Mouse (Mus musculus): ENCODE results near the gene Hmgb4. TPM values are rescaled to one million over a fixed set of nuclear protein-coding genes. Genes with fewer than 3 reads are reported as not detected.

Gene Hmgb4
- polyA plus RNA-seq, 1 experiment from 2014 or later, result not detected

GRCm38 (mm10) chr4:128270931-128271330 lies 10.2 kb upstream of the Hmgb4 start:
- no peaks in the 10 kb centered on the region for H3K36me3 ChIP-seq (ENCODE audit: control insufficient read depth, insufficient read depth, low read length)
- no peak for ATAC-seq (replicated peaks; ENCODE audit: insufficient number of reproducible peaks, low FRiP score, low TSS enrichment)
- H3K9ac ChIP-seq (ENCODE audit: low read depth, low read length), result no peak overlapping the region
- no peak overlapping the region for H3K27ac ChIP-seq (ENCODE audit: low read depth, low read length)
- H3K4me2 ChIP-seq, result no peak overlapping the region
- no peaks in the 10 kb centered on the region for H3K4me1 ChIP-seq (ENCODE audit: control insufficient read depth, insufficient read depth, low read length)
- H3K4me3 ChIP-seq (ENCODE audit: low read depth, low read length), result no peak overlapping the region
- H3K27me3 ChIP-seq (ENCODE audit: control insufficient read depth, insufficient read depth, low read length), result no peaks in the 10 kb centered on the region
- WGBS (ENCODE audit: insufficient replicate concordance), result 71% methylated on average over 19 of the region's 19 CpGs
- no peaks in the 10 kb centered on the region for H3K9me3 ChIP-seq (replicated peaks; ENCODE audit: control insufficient read depth, low read length)

- 77% methylated on average over 10 of the region's 10 CpGs for WGBS (ENCODE audit: insufficient replicate concordance)
- no peak for ATAC-seq (replicated peaks; ENCODE audit: insufficient number of reproducible peaks, low FRiP score, low TSS enrichment)
- no peak overlapping the region for H3K4me3 ChIP-seq (ENCODE audit: low read depth, low read length)
- no peaks in the 10 kb centered on the region for H3K36me3 ChIP-seq (ENCODE audit: control insufficient read depth, insufficient read depth, low read length)
- H3K4me2 ChIP-seq, result no peak overlapping the region
- no peaks in the 10 kb centered on the region for H3K9me3 ChIP-seq (replicated peaks; ENCODE audit: control insufficient read depth, low read length)
- no peak overlapping the region for H3K9ac ChIP-seq (ENCODE audit: low read depth, low read length)
- no peaks in the 10 kb centered on the region for H3K4me1 ChIP-seq (ENCODE audit: control insufficient read depth, insufficient read depth, low read length)
- no peaks in the 10 kb centered on the region for H3K27me3 ChIP-seq (ENCODE audit: control insufficient read depth, insufficient read depth, low read length)
- H3K27ac ChIP-seq (ENCODE audit: low read depth, low read length), result no peak overlapping the region
Observed at GRCm38 (mm10) chr4:128270177-128270576, 9.4 kb upstream of the Hmgb4 start.

DNA sequence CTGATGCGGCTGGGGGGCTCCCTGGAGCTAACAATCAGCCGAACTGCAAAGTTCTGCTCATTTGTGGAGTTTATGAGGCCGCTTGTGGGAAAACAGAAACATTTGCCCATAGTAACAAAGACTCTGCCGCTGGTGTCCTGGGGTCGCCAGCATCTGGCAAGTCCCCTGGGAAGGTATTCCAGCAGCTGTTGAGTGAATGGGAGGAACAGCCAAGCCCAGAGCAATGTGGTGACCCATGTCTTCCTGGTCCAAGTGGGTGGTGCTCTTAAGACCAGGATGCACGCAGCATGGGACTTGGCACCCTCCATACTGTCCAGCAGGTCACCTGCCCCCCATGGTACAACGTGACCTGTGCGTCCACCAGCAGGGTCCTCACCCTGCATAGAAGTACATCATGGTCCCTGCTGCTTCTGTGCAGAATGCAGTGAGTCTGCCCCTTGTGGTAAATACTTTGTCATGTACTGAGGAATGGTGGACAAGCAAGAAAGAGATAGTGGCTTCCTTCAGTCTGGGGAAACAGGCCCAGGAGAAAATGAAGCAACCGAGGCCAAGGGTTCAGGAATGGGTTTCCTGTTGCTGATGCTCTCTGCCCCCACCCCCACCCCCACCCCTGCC lies 8.6 kb upstream of the Hmgb4 start:
- no peak for ATAC-seq (replicated peaks; ENCODE audit: insufficient number of reproducible peaks, low FRiP score, low TSS enrichment)
- no peaks in the 10 kb centered on the region for H3K9me3 ChIP-seq (replicated peaks; ENCODE audit: control insufficient read depth, low read length)
- no peak overlapping the region for H3K9ac ChIP-seq (ENCODE audit: low read depth, low read length)
- H3K27ac ChIP-seq (ENCODE audit: low read depth, low read length), result no peak overlapping the region
- H3K4me3 ChIP-seq (ENCODE audit: low read depth, low read length), result no peak overlapping the region
- no peaks in the 10 kb centered on the region for H3K36me3 ChIP-seq (ENCODE audit: control insufficient read depth, insufficient read depth, low read length)
- WGBS (ENCODE audit: insufficient replicate concordance), result 76% methylated on average over 9 of the region's 9 CpGs
- no peaks in the 10 kb centered on the region for H3K27me3 ChIP-seq (ENCODE audit: control insufficient read depth, insufficient read depth, low read length)
- no peak overlapping the region for H3K4me2 ChIP-seq
- no peaks in the 10 kb centered on the region for H3K4me1 ChIP-seq (ENCODE audit: control insufficient read depth, insufficient read depth, low read length)

- 79% methylated on average over 3 of the region's 3 CpGs for WGBS (ENCODE audit: insufficient replicate concordance)
- Histone ChIP-seq H3K9me3 (replicated peaks; ENCODE audit: control insufficient read depth, low read length) (no peaks in the 10 kb centered on the region), H3K4me2 (no peak overlapping the region), H3K36me3 (ENCODE audit: control insufficient read depth, insufficient read depth, low read length) (no peaks in the 10 kb centered on the region), H3K4me1 (ENCODE audit: control insufficient read depth, insufficient read depth, low read length) (no peaks in the 10 kb centered on the region), H3K27ac (ENCODE audit: low read depth, low read length) (no peak overlapping the region), H3K9ac (ENCODE audit: low read depth, low read length) (no peak overlapping the region), H3K27me3 (ENCODE audit: control insufficient read depth, insufficient read depth, low read length) (no peaks in the 10 kb centered on the region), H3K4me3 (ENCODE audit: low read depth, low read length) (no peak overlapping the region)
- ATAC-seq (replicated peaks; ENCODE audit: insufficient number of reproducible peaks, low FRiP score, low TSS enrichment), result no peak
Observed at GRCm38 (mm10) chr4:128265341-128265740, 4.6 kb upstream of the Hmgb4 start.

DNA sequence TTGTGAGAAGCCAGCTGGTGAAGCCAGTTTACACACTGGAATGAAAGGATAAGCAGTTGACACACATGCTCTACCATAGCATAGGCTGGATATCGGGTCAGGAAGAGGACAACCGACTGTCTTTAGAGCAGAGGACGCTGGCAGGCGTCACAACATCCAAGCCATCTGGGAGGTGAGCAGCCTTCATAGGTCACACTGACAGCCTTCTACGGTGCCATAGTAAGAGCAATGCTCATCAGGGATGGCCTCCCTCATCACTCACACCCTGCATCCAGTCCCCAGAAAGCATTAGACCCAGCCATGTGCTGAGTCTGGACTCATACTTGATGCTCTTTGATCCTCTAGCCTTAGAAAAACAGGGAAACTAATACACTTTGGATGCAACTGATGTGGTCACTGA lies 3.7 kb upstream of the Hmgb4 start:
- H3K9me3 ChIP-seq (replicated peaks; ENCODE audit: control insufficient read depth, low read length), result no peaks in the 10 kb centered on the region
- WGBS (ENCODE audit: insufficient replicate concordance), result 83% methylated on average over 5 of the region's 5 CpGs
- ATAC-seq (replicated peaks; ENCODE audit: insufficient number of reproducible peaks, low FRiP score, low TSS enrichment), result no peak

GRCm38 (mm10) chr4:128259211-128259610 lies 1.5 kb downstream of the Hmgb4 start:
- H3K27ac ChIP-seq (ENCODE audit: low read depth, low read length), result no peak overlapping the region
- no peaks in the 10 kb centered on the region for H3K4me1 ChIP-seq (ENCODE audit: control insufficient read depth, insufficient read depth, low read length)
- H3K4me3 ChIP-seq (ENCODE audit: low read depth, low read length), result no peak overlapping the region
- H3K36me3 ChIP-seq (ENCODE audit: control insufficient read depth, insufficient read depth, low read length), result no peaks in the 10 kb centered on the region
- no peaks in the 10 kb centered on the region for H3K27me3 ChIP-seq (ENCODE audit: control insufficient read depth, insufficient read depth, low read length)
- H3K9ac ChIP-seq (ENCODE audit: low read depth, low read length), result no peak overlapping the region
- WGBS (ENCODE audit: insufficient replicate concordance), result 88% methylated on average over 5 of the region's 5 CpGs
- no peaks in the 10 kb centered on the region for H3K9me3 ChIP-seq (replicated peaks; ENCODE audit: control insufficient read depth, low read length)
- no peak for ATAC-seq (replicated peaks; ENCODE audit: insufficient number of reproducible peaks, low FRiP score, low TSS enrichment)
- H3K4me2 ChIP-seq, result no peak overlapping the region

More for the DNA sequence above, 3.7 kb upstream of the Hmgb4 start:
- H3K9ac ChIP-seq (ENCODE audit: low read depth, low read length), result no peak overlapping the region
- no peak overlapping the region for H3K4me2 ChIP-seq
- no peaks in the 10 kb centered on the region for H3K36me3 ChIP-seq (ENCODE audit: control insufficient read depth, insufficient read depth, low read length)
- no peak overlapping the region for H3K4me3 ChIP-seq (ENCODE audit: low read depth, low read length)
- H3K27me3 ChIP-seq (ENCODE audit: control insufficient read depth, insufficient read depth, low read length), result no peaks in the 10 kb centered on the region
- H3K4me1 ChIP-seq (ENCODE audit: control insufficient read depth, insufficient read depth, low read length), result no peaks in the 10 kb centered on the region
- no peak overlapping the region for H3K27ac ChIP-seq (ENCODE audit: low read depth, low read length)

- 14% methylated on average over 5 of the region's 5 CpGs for WGBS (ENCODE audit: insufficient replicate concordance)
- ATAC-seq (replicated peaks; ENCODE audit: insufficient number of reproducible peaks, low FRiP score, low TSS enrichment), result no peak
- Histone ChIP-seq H3K27me3 (ENCODE audit: control insufficient read depth, insufficient read depth, low read length) (no peaks in the 10 kb centered on the region), H3K4me1 (ENCODE audit: control insufficient read depth, insufficient read depth, low read length) (no peaks in the 10 kb centered on the region), H3K4me3 (ENCODE audit: low read depth, low read length) (no peak overlapping the region), H3K27ac (ENCODE audit: low read depth, low read length) (no peak overlapping the region), H3K9me3 (replicated peaks; ENCODE audit: control insufficient read depth, low read length) (no peaks in the 10 kb centered on the region), H3K36me3 (ENCODE audit: control insufficient read depth, insufficient read depth, low read length) (no peaks in the 10 kb centered on the region), H3K9ac (ENCODE audit: low read depth, low read length) (no peak overlapping the region), H3K4me2 (no peak overlapping the region)
Observed at GRCm38 (mm10) chr4:128248676-128249075, 12.1 kb downstream of the Hmgb4 start.

DNA sequence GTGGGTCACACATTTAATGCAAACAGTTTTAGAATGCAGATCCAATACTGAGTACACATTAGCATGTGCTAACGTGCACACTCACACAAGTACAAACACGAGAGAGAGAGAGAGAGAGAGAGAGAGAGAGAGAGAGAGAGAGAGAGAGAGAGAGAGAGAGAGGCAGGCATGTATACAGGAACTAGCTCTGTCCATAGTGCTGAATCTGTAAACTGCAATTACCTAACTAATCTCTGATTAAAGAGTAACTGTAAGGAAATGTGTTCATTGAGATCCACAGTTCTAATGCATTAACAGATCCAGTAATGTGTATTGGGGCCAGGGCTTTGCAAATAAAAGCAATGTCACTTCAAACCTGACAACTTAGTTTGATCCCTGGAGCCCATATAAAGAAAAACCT lies 15.6 kb downstream of the Hmgb4 start:
- no peak for ATAC-seq (replicated peaks; ENCODE audit: insufficient number of reproducible peaks, low FRiP score, low TSS enrichment)
- H3K36me3 ChIP-seq (ENCODE audit: control insufficient read depth, insufficient read depth, low read length), result no peaks in the 10 kb centered on the region
- H3K27ac ChIP-seq (ENCODE audit: low read depth, low read length), result no peak overlapping the region
- H3K9me3 ChIP-seq (replicated peaks; ENCODE audit: control insufficient read depth, low read length), result no peaks in the 10 kb centered on the region
- H3K9ac ChIP-seq (ENCODE audit: low read depth, low read length), result no peak overlapping the region
- no peaks in the 10 kb centered on the region for H3K27me3 ChIP-seq (ENCODE audit: control insufficient read depth, insufficient read depth, low read length)
- H3K4me1 ChIP-seq (ENCODE audit: control insufficient read depth, insufficient read depth, low read length), result no peaks in the 10 kb centered on the region
- WGBS (ENCODE audit: insufficient replicate concordance), result 30% methylated on average over 2 of the region's 2 CpGs
- no peak overlapping the region for H3K4me2 ChIP-seq
- no peak overlapping the region for H3K4me3 ChIP-seq (ENCODE audit: low read depth, low read length)

- Histone ChIP-seq H3K27me3 (ENCODE audit: control insufficient read depth, insufficient read depth, low read length) (no peaks in the 10 kb centered on the region), H3K9me3 (replicated peaks; ENCODE audit: control insufficient read depth, low read length) (no peaks in the 10 kb centered on the region), H3K9ac (ENCODE audit: low read depth, low read length) (no peak overlapping the region), H3K4me3 (ENCODE audit: low read depth, low read length) (no peak overlapping the region), H3K4me2 (no peak overlapping the region), H3K27ac (ENCODE audit: low read depth, low read length) (no peak overlapping the region), H3K4me1 (ENCODE audit: control insufficient read depth, insufficient read depth, low read length) (no peaks in the 10 kb centered on the region), H3K36me3 (ENCODE audit: control insufficient read depth, insufficient read depth, low read length) (no peaks in the 10 kb centered on the region)
- ATAC-seq (replicated peaks; ENCODE audit: insufficient number of reproducible peaks, low FRiP score, low TSS enrichment), result no peak
- 59% methylated on average over 2 of the region's 2 CpGs for WGBS (ENCODE audit: insufficient replicate concordance)
Observed at GRCm38 (mm10) chr4:128241854-128242356, 18.9 kb downstream of the Hmgb4 start.
